Mouse (Mus musculus) CH12.LX (cell line): ENCODE data around the gene Rbm15. TPM values are rescaled to one million over a fixed set of nuclear protein-coding genes. Genes with fewer than 3 reads are reported as not detected.
A peak's percentile ranks its signal among the peaks of the same experiment; 100 is the strongest.

Source experiments
- DNase-seq: peaks from one replicate; pipeline ENCODE4 v3.0.0-alpha.2; 2013; ENCODE audit errors: extremely low read depth
- H3K27ac ChIP-seq: 2 replicates; pipeline ENCODE4 v1.5.1; 2012; ENCODE audit warnings: low read depth, mild to moderate bottlenecking, control low read depth, moderate library complexity; ENCODE audit not compliant: insufficient read depth
- H3K27me3 ChIP-seq: replicated peaks from 2 replicates; pipeline ENCODE3; 2012; ENCODE audit warnings: inconsistent platforms
- H3K36me3 ChIP-seq, 2 experiments: replicated peaks in 1 of 2; 2 replicates each; pipeline versions ENCODE3 to v1.6.1; 2012; ENCODE audit warnings: inconsistent platforms in 1 of 2, low read length in 1 of 2, mild to moderate bottlenecking in 1 of 2, mixed read lengths in 1 of 2, moderate library complexity in 1 of 2; ENCODE audit not compliant: control insufficient read depth in 1 of 2, insufficient read depth in 1 of 2
- H3K4me1 ChIP-seq, 2 experiments: 2 replicates each; pipeline ENCODE4 v1.6.1; 2012; ENCODE audit warnings: inconsistent platforms in 1 of 2, moderate library complexity in 1 of 2; ENCODE audit not compliant: insufficient read depth in 2 of 2, control insufficient read depth in 1 of 2
- H3K4me2 ChIP-seq: 2 replicates; pipeline ENCODE4 v1.6.1; 2012; ENCODE audit warnings: low read depth, mild to moderate bottlenecking, control low read depth; ENCODE audit not compliant: poor library complexity, insufficient read depth, severe bottlenecking
- H3K4me3 ChIP-seq, 3 experiments: fragments of 150-350 bp in 1 of 3; sonication (generic) in 1 of 3; replicated peaks in 1 of 3; 2 replicates each; pipeline versions ENCODE3 to v1.5.1; 2011 to 2012; ENCODE audit warnings: low read depth in 2 of 3, low read length in 2 of 3, mild to moderate bottlenecking in 2 of 3, moderate library complexity in 2 of 3, control low read depth in 1 of 3, improper control_type of control experiment in 1 of 3, inconsistent platforms in 1 of 3, mixed read lengths in 1 of 3; ENCODE audit not compliant: poor library complexity in 1 of 3
- H3K79me2 ChIP-seq: replicated peaks from 2 replicates; pipeline ENCODE4 v1.6.1; 2012; ENCODE audit warnings: mild to moderate bottlenecking, moderate library complexity; ENCODE audit not compliant: control insufficient read depth, poor library complexity, insufficient read depth, severe bottlenecking; ENCODE audit errors: extremely low read depth
- H3K9ac ChIP-seq: 2 replicates; pipeline ENCODE4 v1.6.1; 2012; ENCODE audit warnings: low read depth, mild to moderate bottlenecking, control low read depth, moderate library complexity; ENCODE audit not compliant: insufficient read depth
- H3K9me3 ChIP-seq: replicated peaks from 2 replicates; pipeline ENCODE3; 2012; ENCODE audit warnings: low read length, inconsistent platforms, mixed read lengths
- BHLHE40 ChIP-seq: IDR thresholded peaks from 2 replicates; pipeline ENCODE4 v1.6.1; 2011; ENCODE audit warnings: mild to moderate bottlenecking, low read depth, low read length, improper control_type of control experiment
- CHD1 ChIP-seq: IDR thresholded peaks from 2 replicates; pipeline ENCODE4 v1.6.1; 2012; ENCODE audit warnings: low read depth, low read length, improper control_type of control experiment, inconsistent platforms
- E2F4 ChIP-seq: IDR thresholded peaks from 2 replicates; pipeline ENCODE4 v1.6.1; 2011; ENCODE audit warnings: low read depth, low read length, improper control_type of control experiment; ENCODE audit not compliant: insufficient replicate concordance
- ELF1 ChIP-seq: IDR thresholded peaks from 2 replicates; pipeline ENCODE4 v1.6.1; 2014; ENCODE audit warnings: low read depth, mild to moderate bottlenecking, inconsistent platforms, low read length, improper control_type of control experiment
- GABPA ChIP-seq: IDR thresholded peaks from 2 replicates; pipeline ENCODE4 v1.6.1; 2012; ENCODE audit warnings: low read depth, low read length, improper control_type of control experiment, inconsistent platforms; ENCODE audit not compliant: insufficient replicate concordance
- HCFC1 ChIP-seq: IDR thresholded peaks from 2 replicates; pipeline ENCODE4 v1.6.1; 2012; ENCODE audit warnings: low read depth, mild to moderate bottlenecking, inconsistent platforms, low read length, improper control_type of control experiment
- JUN ChIP-seq: IDR thresholded peaks from 2 replicates; pipeline ENCODE4 v1.6.1; 2011; ENCODE audit warnings: low read depth, mild to moderate bottlenecking, low read length, improper control_type of control experiment, moderate library complexity; ENCODE audit not compliant: insufficient read depth
- JUND ChIP-seq: conservative IDR thresholded peaks from 2 replicates; pipeline ENCODE4 v1.6.1; 2011; ENCODE audit warnings: low read depth, low read length, improper control_type of control experiment
- MAX ChIP-seq: IDR thresholded peaks from 2 replicates; pipeline ENCODE4 v1.6.1; 2011; ENCODE audit warnings: low read length, improper control_type of control experiment
- MXI1 ChIP-seq: IDR thresholded peaks from 2 replicates; pipeline ENCODE4 v1.6.1; 2011; ENCODE audit warnings: mild to moderate bottlenecking, low read depth, low read length, improper control_type of control experiment
- NELFE ChIP-seq: IDR thresholded peaks from 2 replicates; pipeline ENCODE4 v1.6.1; 2011; ENCODE audit warnings: low read depth, low read length, improper control_type of control experiment
- NRF1 ChIP-seq: IDR thresholded peaks from 2 replicates; pipeline ENCODE4 v1.6.1; 2014; ENCODE audit warnings: low read depth, mild to moderate bottlenecking, inconsistent platforms, low read length, improper control_type of control experiment, moderate library complexity
- POLR2A ChIP-seq: IDR thresholded peaks from 2 replicates; pipeline ENCODE4 v1.6.1; 2011; ENCODE audit warnings: low read depth, mild to moderate bottlenecking, improper control_type of control experiment, low read length
- RCOR1 ChIP-seq: conservative IDR thresholded peaks from 2 replicates; pipeline ENCODE4 v1.6.1; 2012; ENCODE audit warnings: low read depth, mild to moderate bottlenecking, inconsistent platforms, low read length, improper control_type of control experiment
- SIN3A ChIP-seq: IDR thresholded peaks from 2 replicates; pipeline ENCODE4 v1.6.1; 2012; ENCODE audit warnings: low read length, improper control_type of control experiment, inconsistent platforms
- TBP ChIP-seq: conservative IDR thresholded peaks from 2 replicates; pipeline ENCODE4 v1.6.1; 2011; ENCODE audit warnings: low read depth, low read length, improper control_type of control experiment
- TCF12 ChIP-seq: IDR thresholded peaks from 2 replicates; pipeline ENCODE4 v1.6.1; 2014; ENCODE audit warnings: low read depth, mild to moderate bottlenecking, inconsistent platforms, low read length, improper control_type of control experiment
- USF1 ChIP-seq: IDR thresholded peaks from 2 replicates; pipeline ENCODE4 v1.6.1; 2014; ENCODE audit warnings: low read depth, mild to moderate bottlenecking, inconsistent platforms, low read length, improper control_type of control experiment
- USF2 ChIP-seq: conservative IDR thresholded peaks from 2 replicates; pipeline ENCODE4 v1.6.1; 2011; ENCODE audit warnings: low read depth, low read length, improper control_type of control experiment
- ZKSCAN1 ChIP-seq: IDR thresholded peaks from 2 replicates; pipeline ENCODE4 v1.6.1; 2012; ENCODE audit warnings: low read depth, inconsistent platforms, low read length, improper control_type of control experiment, borderline replicate concordance
- ZMIZ1 ChIP-seq: IDR thresholded peaks from 2 replicates; pipeline ENCODE4 v1.6.1; 2012; ENCODE audit warnings: low read depth, mild to moderate bottlenecking, inconsistent platforms, low read length, improper control_type of control experiment
- ZNF384 ChIP-seq: IDR thresholded peaks from 2 replicates; pipeline ENCODE4 v1.6.1; 2012; ENCODE audit warnings: low read depth, low read length, improper control_type of control experiment, inconsistent platforms
- dilution Hi-C: fragments of 300-500 bp; cut with MboI; formaldehyde crosslinking; loops from 2 replicates; pipeline ENCODE4 v1.14.3; 2020; ENCODE audit warnings: low sequenced_read_pairs; ENCODE audit not compliant: extremely low pct_unique_long_range_greater_than_20kb, extremely low pct_ligation_motif_present
- in situ Hi-C: fragments of 300-500 bp; cut with MboI; formaldehyde crosslinking; loops from 3 replicates; pipeline ENCODE4 v1.14.3; 2019; ENCODE audit warnings: low sequenced_read_pairs, low pct_ligation_motif_present, low pct_unique_long_range_greater_than_20kb, mixed read lengths
- polyA plus RNA-seq: library from polyadenylated mRNA; unstranded; fragments of >175 nt; gene quantifications from 2 replicates; pipeline ENCODE4 v1.2.1, GENCODE M21; 2012; ENCODE audit warnings: low read depth; ENCODE audit not compliant: insufficient read length
- total RNA-seq, 2 experiments: library from RNA; depleted of rRNA; stranded (reverse); fragments of 300-350 nt in 1 of 2; fragments of >200 nt in 1 of 2; gene quantifications; 2 replicates each; pipeline ENCODE4 v1.2.3; 2012 to 2014

The Rbm15 gene
- total and polyA plus RNA-seq, 3 experiments: 15.2 to 26.0 (median 17.2) TPM

DNA sequence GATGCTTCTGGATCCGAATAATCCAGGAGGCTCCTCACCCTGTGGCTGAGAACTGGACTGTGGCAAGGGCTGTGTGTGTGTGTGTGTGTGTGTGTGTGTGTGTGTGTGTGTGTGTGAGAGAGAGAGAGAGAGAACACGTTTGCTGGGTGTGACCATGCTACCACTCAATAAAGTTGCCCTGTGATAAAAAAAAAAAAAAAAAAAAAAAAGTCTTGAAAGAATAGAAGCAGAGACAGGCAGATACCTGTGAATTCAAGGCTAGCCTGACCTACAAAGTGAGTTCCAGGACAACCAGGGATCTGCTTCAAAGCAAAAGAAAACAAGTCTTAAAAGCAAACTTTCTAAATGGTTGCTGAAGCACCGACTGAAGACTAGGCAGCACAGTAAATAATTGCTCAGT, 10.5 kb upstream of the Rbm15 start:
- no peaks in the 10 kb centered on the region for H3K36me3 ChIP-seq
- no peaks in the 10 kb centered on the region for H3K79me2 ChIP-seq
- no peak for TF ChIP-seq POLR2A
- TF ChIP-seq ZNF384: peak; percentile 79
- TF ChIP-seq, all 38 proteins: peak for 1
- Histone ChIP-seq H3K4me1 (no peaks in the 10 kb centered on the region), H3K9ac (no peak overlapping the region), H3K27me3 (no peaks in the 10 kb centered on the region), H3K9me3 (no peaks in the 10 kb centered on the region), H3K27ac (no peak overlapping the region), H3K4me3 (no peak overlapping the region), H3K4me2 (no peak overlapping the region)
- dilution Hi-C loops (no loop called here), in situ Hi-C loops (no loop called here)
- no peak for DNase-seq

DNA sequence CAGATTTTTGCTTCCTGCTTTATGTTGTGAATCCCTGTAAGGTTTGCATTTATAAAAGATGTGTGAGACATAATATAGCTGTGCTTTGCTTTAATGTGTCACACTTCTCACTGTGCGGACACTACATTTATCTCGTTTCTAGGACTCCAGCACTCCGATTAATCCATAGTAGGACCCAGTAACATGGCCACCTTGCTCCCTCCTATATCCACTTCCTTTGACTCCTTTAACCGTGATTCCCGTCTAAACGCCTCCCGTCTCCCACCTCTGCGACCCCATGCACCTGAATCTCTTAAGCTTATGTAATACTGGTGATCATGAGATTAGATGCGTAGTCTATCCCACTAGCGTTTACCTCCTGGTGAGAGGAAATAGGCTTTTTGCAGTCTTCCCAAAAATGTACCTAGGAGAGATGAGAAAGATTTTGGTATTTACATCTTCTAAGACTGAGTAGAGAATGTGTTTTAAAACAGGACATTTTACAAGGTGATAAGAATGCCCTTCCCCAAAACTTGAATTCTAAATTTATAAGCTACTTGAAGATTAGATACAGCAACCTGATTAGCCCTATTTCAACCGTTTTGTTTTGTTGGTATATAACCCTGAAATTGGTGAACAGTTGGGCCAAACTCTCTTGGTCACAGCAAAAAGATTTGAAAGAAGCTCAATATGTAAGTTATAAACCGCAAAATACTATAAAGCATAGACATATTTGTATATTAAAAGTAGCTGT, 895 bp upstream of the Rbm15 start:
- TF ChIP-seq CHD1 (peak; percentile 80; the same call in 1 of the 2 replicates), BHLHE40 (no peak), ELF1 (no peak), E2F4 (0 out of 2 replicates have a peak, but pooled peaks have one; percentile 12)
- peak overlapping the region; percentile 82 for H3K4me2 ChIP-seq
- peak overlapping the region; percentile 74 for H3K9ac ChIP-seq
- peak overlapping the region; percentile 72 to 92 (median 79) for H3K4me3 ChIP-seq
- no peaks in the 10 kb centered on the region for H3K9me3 ChIP-seq
- in situ Hi-C loops: no loop called here
- peaks cover 31% of the 10 kb centered on the region for H3K79me2 ChIP-seq
- H3K36me3 ChIP-seq: peaks cover 16 to 23% of the 10 kb centered on the region in 2 experiments
- H3K27me3 ChIP-seq: no peaks in the 10 kb centered on the region
- H3K27ac ChIP-seq: peak overlapping the region; percentile 86
- peaks cover 0 to 31% of the 10 kb centered on the region in 2 experiments; a peak in 2 of 4 replicates for H3K4me1 ChIP-seq
- dilution Hi-C loops: no loop called here
- DNase-seq: no peak

DNA sequence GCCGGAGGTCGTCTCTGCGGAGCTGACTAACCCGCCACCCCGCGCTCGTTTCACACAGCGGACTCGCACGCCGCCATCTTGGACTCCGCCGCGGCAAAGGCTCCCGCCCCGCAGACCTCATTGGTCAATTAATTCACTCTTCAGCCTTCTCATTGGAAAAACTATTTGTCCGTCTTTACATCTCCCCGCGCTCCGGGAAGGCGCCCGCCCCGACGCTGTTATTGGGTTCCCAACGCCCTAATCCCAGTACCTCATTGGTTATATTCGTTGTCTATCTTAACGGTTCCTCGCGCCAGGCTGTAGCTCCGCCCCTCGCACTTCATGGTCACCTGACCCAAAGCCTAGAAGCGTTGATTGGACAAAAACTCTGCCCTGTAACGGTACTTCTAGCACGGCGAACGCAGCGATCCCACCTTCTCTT, 503 bp downstream of the Rbm15 start:
- Histone ChIP-seq H3K79me2 (peaks cover 40% of the 10 kb centered on the region), H3K27me3 (no peaks in the 10 kb centered on the region), H3K4me2 (no peak overlapping the region), H3K4me1 (peaks cover 0 to 35% of the 10 kb centered on the region in 2 experiments; a peak in 2 of 4 replicates), H3K27ac (peak overlapping the region; percentile 86), H3K36me3 (peaks cover 16 to 28% of the 10 kb centered on the region in 2 experiments), H3K9ac (peak overlapping the region; percentile 97), H3K4me3 (peak overlapping the region; percentile 82 to 94 (median 92)), H3K9me3 (no peaks in the 10 kb centered on the region)
- TF ChIP-seq JUN: no peak
- peak; percentile 93 for TF ChIP-seq USF1
- TF ChIP-seq POLR2A: peak; percentile 91
- TF ChIP-seq HCFC1: no peak
- TF ChIP-seq ZKSCAN1: no peak
- no peak for TF ChIP-seq BHLHE40
- TF ChIP-seq E2F4: peak; percentile 93
- peak; percentile 60; the same call in 1 of the 2 replicates for TF ChIP-seq MAX
- TF ChIP-seq RCOR1: no peak
- TF ChIP-seq ZMIZ1: peak; percentile 90; the same call in 1 of the 2 replicates
- TF ChIP-seq TCF12: peak; percentile 95
- no peak for TF ChIP-seq GABPA
- TF ChIP-seq CHD1: no peak
- TF ChIP-seq NELFE: peak; percentile 81
- peak; percentile 11; the same call in 1 of the 2 replicates for TF ChIP-seq MXI1
- peak; percentile 90 for TF ChIP-seq USF2
- TF ChIP-seq TBP: peak; percentile 82; the same call in 1 of the 2 replicates
- peak; percentile 36; the same call in 1 of the 2 replicates for TF ChIP-seq SIN3A
- no peak for TF ChIP-seq JUND
- peak; percentile 44 for TF ChIP-seq NRF1
- in situ Hi-C loops: no loop called here
- DNase-seq: peak; percentile 99
- dilution Hi-C loops: no loop called here
